Mouse (Mus musculus) gastrocnemius, postnatal 10 days (tissue): ENCODE measurements around the gene Bfsp1. TPM values are rescaled to one million over a fixed set of nuclear protein-coding genes. Genes with fewer than 3 reads are reported as not detected.
A peak's percentile ranks its signal among the peaks of the same experiment; 100 is the strongest.

Experiments used
- DNase-seq: peaks from one replicate; pipeline ENCODE4 v3.0.0; 2021; ENCODE audit warnings: mixed read lengths
- long read RNA-seq, 2 experiments: library from polyadenylated mRNA; stranded (forward); transcript quantifications; one replicate each; pipeline ENCODE4 v2.0.0; 2021
- total RNA-seq, 2 experiments: library from RNA; stranded (reverse); gene quantifications; 2 replicates each; pipeline ENCODE4 v1.2.3; 2021

The Bfsp1 gene
- under 1 TPM; 0.78 to 0.93 TPM for total RNA-seq
- long read RNA-seq, experiment 1, partial matches to known transcripts = 0 of 2 reads
- long read RNA-seq, experiment 1, other reads (novel, unspliced or antisense) = 0 of 2 reads
- long read RNA-seq, experiment 2, partial matches to known transcripts = 0 of 1 reads
- long read RNA-seq, experiment 2, other reads (novel, unspliced or antisense) = 0 of 1 reads

DNA sequence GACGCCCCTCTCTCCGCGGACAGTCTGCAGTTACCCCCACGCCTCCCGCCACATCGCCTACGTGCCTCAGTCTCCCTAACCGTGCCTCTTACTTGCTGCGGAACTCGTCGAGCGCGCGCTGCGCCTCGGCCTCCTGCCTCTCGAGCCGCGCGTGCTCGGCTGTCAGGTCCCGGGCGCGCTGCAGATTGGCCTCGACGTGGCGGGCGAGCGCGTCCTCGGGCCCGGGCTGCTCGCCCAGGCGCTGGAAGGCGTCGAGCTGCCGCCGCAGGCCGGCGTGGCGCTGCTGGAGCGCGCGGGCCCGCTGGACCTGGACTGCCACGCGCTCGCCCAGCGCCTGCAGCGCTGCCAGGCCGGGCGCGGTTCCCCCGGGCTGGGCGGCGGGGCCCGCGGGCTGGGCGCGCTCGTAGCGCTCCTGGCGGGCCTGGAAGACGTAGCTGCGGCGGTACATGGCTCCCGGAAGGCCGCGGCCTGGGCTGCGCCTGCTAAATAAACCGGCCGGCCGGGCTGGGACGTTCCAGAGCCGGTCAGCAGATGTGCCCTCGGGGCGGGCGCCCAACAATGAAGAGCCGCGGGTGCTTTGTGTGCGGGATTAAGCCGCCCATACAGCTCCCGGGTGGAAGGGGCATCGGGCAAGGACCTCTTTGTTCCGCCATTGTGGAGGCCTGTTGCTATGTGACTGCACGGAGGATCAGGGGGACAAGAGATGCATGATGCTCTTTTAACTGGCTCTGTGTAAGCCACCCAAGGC is at the start of gene Bfsp1:
Gene Bfsp1 (minus strand): TSS at position 690 of the 748 bp plus-strand sequence.
- DNase-seq = peak; percentile 71

DNA sequence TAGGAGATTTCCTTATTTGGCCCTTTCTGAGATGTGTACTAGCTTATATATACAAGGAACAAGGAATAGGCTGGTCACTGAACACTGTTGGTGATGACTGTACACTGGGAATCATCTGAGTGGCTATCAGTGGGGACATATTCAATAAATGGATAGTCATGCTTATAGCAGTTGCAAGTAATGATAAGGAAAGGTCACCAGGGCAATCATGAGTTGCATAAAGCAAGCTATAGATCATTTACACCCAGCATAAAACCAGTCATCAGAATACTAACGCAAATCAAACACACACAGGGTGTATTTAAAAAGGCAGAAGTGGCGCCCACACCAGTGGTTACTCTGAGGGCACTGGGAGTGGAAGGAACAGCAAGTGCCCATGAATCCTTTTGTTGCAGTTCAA is 49.2 kb upstream of the Bfsp1 start:
- no peak for DNase-seq

DNA sequence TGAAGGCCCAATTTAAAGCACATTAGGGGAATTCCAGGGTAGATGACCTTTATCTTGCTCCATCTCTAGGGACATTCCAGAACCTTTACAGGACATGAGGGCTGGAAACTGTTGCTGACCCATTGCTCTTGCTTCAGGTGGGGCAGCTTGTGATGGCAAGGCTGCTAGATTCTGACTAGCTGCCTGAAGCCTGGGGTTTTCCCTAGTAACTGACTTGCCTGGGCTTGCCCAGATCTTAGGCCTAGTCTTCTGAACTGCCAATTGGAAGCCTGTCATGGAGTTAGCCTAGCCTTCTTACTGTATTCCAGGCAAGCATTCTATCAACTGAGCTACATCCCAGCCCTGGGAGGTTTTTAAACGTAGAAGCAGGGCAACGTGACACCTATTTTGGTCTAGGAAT is 46.3 kb upstream of the Bfsp1 start:
- no peak for DNase-seq

DNA sequence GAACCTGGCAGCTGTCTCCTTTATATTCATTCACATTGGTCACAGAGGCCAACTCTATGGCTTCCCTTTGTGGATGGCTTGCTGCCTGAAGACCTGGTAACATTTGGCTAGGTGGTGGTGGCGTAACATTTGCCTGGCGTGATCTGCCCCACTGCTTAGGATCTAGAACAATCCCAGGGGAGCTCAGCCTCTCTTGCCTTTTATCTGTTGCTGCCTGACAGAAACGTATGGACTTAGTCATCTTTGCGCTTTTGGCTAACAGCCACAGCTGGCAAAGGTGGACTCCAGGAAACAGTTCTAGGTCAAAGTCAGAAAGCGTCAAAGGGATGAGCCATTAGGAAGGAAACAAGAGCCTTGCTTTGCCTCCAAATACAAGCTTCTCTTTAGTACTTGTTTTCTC is 41.9 kb upstream of the Bfsp1 start:
- no peak for DNase-seq

- no peak for DNase-seq
Observed at GRCm38 (mm10) chr2:143903376-143904045, 40.5 kb upstream of the Bfsp1 start.

- DNase-seq = no peak
Observed at GRCm38 (mm10) chr2:143900821-143901351, 37.9 kb upstream of the Bfsp1 start.

DNA sequence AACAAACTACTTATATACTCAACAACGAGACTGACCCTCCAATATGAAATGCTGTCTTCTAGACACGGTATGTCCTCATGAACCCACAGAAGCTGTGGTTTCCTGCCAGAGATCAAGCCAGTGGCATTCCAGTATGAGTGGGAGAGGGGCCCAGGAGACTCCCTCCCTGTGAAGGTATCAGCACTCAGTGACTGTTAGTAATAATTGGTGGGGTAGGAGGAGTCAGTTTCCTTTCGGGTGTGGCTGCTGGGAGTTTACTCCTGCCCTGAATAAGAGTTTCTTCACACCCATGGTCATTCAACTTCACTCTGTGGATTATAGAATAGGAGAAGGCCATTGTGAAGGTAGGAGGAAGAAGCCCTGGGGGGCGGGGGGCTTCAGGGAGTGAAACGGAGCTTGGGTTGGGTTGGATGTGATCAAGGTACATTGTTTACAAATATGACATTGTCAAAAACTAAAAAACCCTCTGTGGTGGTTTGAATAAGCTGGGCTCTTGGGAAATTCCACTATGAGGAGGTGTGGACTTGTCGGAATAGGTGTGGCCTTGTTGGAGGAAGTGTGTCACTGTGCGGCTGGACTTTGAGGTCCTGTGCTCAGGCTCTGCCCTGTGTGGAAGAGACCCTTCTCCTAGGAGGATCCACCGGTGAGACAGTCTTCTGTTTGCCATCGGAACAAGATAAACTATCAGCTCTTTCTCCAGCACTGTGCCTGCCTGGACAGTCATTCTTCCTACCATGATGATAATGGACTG is 36.7 kb upstream of the Bfsp1 start:
- DNase-seq = no peak

- no peak for DNase-seq
Observed at GRCm38 (mm10) chr2:143891302-143892048, 28.5 kb upstream of the Bfsp1 start.

GRCm38 (mm10) chr2:143889860-143890433 is 27.0 kb upstream of the Bfsp1 start:
- no peak for DNase-seq

GRCm38 (mm10) chr2:143889131-143889859 is 26.3 kb upstream of the Bfsp1 start:
- DNase-seq = no peak

DNA sequence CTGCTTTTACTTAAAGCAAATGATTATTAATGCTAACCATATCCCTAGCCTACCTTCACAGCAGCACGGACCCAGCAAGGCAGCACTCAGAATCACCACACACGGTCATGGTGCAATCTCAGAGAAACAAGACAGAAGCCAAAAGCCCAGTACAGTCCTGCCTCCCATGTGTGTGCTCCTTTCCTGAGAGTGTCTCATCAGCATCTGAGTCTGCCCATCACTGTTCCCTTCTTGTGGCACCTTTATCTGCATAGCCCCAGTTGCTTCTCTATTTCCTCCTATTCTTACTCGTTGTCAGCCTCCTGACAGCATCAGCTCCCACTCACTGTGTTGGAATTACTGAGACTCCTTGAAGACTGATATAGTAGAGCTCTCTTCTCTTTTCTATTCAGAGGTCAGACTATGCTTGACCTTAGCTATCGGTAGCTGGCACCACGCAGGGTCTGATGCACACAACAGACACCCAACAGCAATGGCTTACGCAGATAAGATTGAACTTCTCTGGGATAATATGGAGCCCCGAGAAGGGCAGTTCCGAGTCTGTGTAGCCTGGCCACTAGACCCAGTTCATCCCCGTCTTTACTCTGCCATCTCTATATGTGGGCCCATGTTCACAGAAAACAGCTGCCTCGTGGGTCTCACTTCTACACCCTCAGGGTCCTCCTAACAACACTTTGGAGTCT is 19.8 kb upstream of the Bfsp1 start:
- no peak for DNase-seq

DNA sequence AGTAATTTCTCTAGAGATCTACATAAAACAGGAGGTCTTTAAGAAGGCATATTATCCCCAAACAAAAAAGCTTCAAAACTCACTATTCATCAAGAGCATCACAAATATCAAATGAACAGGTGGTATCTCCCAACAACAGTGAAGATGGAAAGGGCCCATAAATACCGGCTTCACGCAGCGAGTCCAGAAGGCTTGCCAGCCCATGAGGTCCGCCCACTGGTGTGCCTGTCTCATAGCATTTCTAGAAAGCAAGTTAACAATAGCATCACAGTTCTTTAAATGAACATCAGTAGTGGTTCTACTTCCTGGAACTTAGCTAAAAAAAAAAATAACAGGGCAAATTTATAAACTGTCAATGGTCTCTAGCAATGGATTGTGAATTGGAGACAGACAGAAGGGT is 19.0 kb upstream of the Bfsp1 start:
- DNase-seq = no peak

DNA sequence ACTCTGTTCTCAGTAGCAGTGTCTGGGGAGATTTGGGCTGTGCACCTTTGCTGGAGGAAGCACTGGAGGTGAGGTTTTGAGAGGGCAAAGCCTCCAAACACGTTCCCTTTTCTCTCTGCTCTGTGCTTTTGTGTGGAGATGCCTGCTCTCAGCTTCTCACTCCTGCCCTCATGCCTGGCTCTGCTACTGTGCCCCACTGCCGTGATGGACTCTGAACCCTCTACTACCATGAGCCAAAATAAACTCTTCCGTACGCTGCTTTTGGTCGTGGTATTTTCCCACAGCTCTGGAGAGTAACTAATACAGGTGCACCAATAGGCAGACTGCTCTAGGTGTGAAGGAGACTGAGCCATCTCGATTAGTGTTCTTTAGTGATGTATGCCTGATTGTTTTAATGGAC is 16.3 kb upstream of the Bfsp1 start:
- DNase-seq = no peak

- DNase-seq = no peak
Observed at GRCm38 (mm10) chr2:143876929-143877632, 14.1 kb upstream of the Bfsp1 start.

GRCm38 (mm10) chr2:143876026-143876425 is 13.1 kb upstream of the Bfsp1 start:
- DNase-seq = no peak

DNA sequence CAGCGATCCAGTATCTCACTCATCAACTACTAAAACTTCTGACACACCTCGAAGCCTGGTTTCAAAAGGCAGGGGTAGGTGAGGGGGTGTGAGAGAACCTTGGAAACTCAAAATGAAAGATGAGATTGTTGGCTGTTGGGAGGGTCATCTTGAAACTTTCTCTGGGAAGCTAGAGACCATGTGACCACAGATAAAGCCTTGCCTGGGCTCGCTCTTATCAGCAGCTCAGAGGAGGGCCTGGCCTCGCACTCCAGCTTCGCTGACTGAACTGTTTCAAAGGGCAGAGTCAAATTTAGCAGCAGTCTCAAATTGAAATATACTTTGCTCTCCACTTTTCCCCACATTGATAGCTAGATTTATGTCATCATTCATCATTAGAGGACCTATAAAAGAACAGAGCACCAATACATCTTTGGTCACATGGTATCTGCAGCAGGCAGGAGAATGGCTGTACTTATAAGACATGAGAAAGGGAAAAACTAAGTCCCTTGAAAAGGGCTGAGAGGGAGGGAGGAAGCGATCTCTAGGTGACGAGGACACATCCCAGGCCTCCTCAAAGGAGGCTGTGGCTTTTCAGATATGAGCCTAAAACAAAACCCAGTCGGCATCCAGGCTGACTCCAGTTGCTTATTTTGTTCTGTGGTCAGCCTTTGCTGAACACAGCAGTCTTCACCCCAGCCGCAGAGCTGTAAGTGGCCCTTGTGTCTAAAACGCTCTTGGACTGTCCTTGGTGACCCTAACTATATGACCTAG is 8.1 kb upstream of the Bfsp1 start:
- no peak for DNase-seq

DNA sequence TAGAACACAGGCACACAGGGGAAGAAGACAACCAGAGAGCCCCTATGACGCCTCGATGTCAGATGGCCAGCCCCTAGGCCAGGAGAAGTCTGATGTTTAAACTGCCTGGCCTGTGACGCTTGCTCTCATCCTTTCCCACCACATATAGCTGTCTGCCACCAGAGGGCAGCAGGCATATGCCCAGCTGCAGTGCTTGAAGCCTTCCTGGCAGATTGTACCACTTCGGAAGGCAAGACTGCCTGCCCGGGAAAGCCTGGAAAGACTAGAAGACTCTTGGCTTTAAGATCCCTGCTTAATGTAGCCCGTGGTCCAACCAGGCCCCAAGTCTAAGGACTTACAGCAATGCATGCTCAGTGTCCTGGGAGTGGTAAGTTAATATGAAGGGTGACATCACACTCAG is 4.4 kb upstream of the Bfsp1 start:
- DNase-seq = peak; percentile 71

DNA sequence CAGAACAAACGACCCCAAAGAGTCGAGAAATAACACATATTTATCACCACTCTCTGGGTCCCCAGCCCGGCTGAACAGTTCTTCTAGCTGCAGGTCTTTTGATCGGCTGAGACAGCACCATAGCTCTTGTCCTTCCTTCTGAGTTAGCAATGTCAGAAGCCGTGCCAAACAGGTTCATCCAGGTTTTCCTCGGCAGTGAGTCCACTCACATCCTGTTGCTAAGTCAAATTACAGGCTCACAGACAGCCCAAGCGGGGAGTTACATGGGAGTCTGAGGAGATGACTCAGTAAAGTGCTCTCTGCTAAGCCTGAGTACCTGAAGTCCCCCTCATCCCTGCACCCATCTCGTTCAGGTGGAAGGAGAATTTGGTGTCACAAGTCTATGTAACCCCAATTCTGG is 1.6 kb upstream of the Bfsp1 start:
- no peak for DNase-seq

- no peak for DNase-seq
Observed at GRCm38 (mm10) chr2:143859166-143859565, 3.8 kb downstream of the Bfsp1 start.
